Mouse (Mus musculus) embryonic facial prominence, embryonic 11.5 days (tissue): Measurements from ENCODE around the gene Slc27a5. TPM values are rescaled to one million over a fixed set of nuclear protein-coding genes. Genes with fewer than 3 reads are reported as not detected.

Experiments
- ATAC-seq: fragments of 200-750 bp; cut with Nextera tagmentation; replicated peaks from 2 replicates; pipeline ENCODE4 v1.8.0; 2017; ENCODE audit warnings: low read depth; ENCODE audit not compliant: insufficient number of reproducible peaks, low FRiP score, low TSS enrichment
- DNase-seq: peaks from one replicate; pipeline ENCODE4 v3.0.0-alpha.2; 2015; ENCODE audit warnings: low spot score
- H3K27ac ChIP-seq: fragments of 300-500 bp; sonication (generic); replicated peaks from 2 replicates; pipeline ENCODE4 v1.5.1; 2014; ENCODE audit warnings: mild to moderate bottlenecking, low read depth, low read length, control low read depth
- H3K27me3 ChIP-seq: fragments of 300-500 bp; sonication (generic); 2 replicates; pipeline ENCODE4 v1.6.1; 2014; ENCODE audit warnings: mild to moderate bottlenecking, low read length, moderate library complexity, mixed read lengths; ENCODE audit not compliant: control insufficient read depth, insufficient read depth
- H3K36me3 ChIP-seq: fragments of 300-500 bp; sonication (generic); replicated peaks from 2 replicates; pipeline ENCODE4 v1.6.1; 2014; ENCODE audit warnings: low read depth, mild to moderate bottlenecking, low read length, moderate library complexity, mixed read lengths; ENCODE audit not compliant: control insufficient read depth, insufficient read depth
- H3K4me1 ChIP-seq: fragments of 300-500 bp; sonication (generic); 2 replicates; pipeline ENCODE4 v1.6.1; 2014; ENCODE audit warnings: low read length, mixed read lengths; ENCODE audit not compliant: control insufficient read depth, insufficient read depth
- H3K4me2 ChIP-seq: fragments of 300-500 bp; sonication (generic); 2 replicates; pipeline ENCODE4 v1.6.1; 2014; ENCODE audit warnings: low read depth, mild to moderate bottlenecking, control low read depth, low read length, moderate library complexity
- H3K4me3 ChIP-seq: fragments of 300-500 bp; sonication (generic); 2 replicates; pipeline ENCODE4 v1.5.1; 2014; ENCODE audit warnings: low read depth, low read length, control low read depth
- H3K9ac ChIP-seq: fragments of 300-500 bp; sonication (generic); replicated peaks from 2 replicates; pipeline ENCODE4 v1.6.1; 2014; ENCODE audit warnings: mild to moderate bottlenecking, control low read depth, low read length
- H3K9me3 ChIP-seq: fragments of 300-500 bp; sonication (generic); replicated peaks from 2 replicates; pipeline ENCODE4 v1.6.1; 2016; ENCODE audit warnings: mild to moderate bottlenecking, low read length, inconsistent platforms, mixed read lengths; ENCODE audit not compliant: control insufficient read depth
- whole genome bisulfite sequencing: fragments of 180-500 bp; shearing (Covaris S2); extraction: QIAGEN DNeasy Blood & Tissue Kit; methylation state at CpG from one replicate; pipeline ENCODE4 v1.1.7; 2014; 5-methylcytosine and 5-hydroxymethylcytosine counted together
- polyA plus RNA-seq: library from polyadenylated mRNA; unstranded; fragments of >200 nt; fragmentation: Nextera tagmentation; extraction: Ambion mirVana; gene quantifications from 2 replicates; pipeline ENCODE4 v1.2.1, GENCODE M21; 2014

Gene Slc27a5
- polyA plus RNA-seq, 1 experiment from 2014 or later, result not detected

DNA sequence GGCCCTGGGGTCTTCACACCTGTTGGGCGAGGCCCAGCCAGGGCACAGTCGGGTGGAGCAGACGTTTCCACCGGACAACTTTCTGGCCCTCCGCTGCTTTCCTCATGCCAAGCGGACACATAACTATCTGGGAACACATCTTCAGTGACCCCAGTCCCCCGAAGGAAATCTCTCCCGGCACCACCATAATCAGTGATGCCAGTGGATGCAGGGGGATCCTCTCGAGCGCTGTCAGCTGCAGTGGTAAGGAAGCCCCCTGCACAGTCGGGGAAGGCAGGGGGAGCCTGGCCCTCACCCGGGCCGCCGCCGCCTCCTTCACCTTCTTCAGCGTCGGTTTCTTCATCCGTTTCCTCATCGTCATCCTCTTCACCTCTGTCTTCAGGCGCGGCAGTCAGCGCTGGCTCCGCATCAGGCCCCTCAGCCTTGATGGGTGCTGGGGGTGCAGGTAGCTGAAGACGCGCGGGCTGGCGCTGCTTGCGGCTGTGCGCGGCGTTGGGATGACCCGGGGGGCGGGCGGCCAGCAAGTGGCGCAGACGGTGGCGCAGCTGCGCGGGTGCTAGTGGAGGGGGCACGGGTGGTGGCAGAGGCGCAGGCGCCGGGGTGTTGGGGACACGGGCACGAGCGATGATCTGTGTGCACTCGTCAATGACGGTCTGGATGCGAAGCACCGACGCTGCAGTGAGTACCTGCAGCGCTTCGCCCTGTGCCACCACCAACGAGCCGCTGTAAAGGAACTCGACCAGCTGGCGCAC is 9.5 kb upstream of the Slc27a5 start:
- Histone ChIP-seq H3K27me3 (peaks cover 4% of the 10 kb centered on the region; the same call in 1 of the 2 replicates), H3K4me3 (peak overlapping the region; percentile 8; the same call in 1 of the 2 replicates), H3K36me3 (peaks cover 6% of the 10 kb centered on the region; the same call in 1 of the 2 replicates), H3K4me2 (peak overlapping the region; percentile 25), H3K27ac (no peak overlapping the region), H3K9me3 (no peaks in the 10 kb centered on the region), H3K4me1 (no peaks in the 10 kb centered on the region), H3K9ac (no peak overlapping the region; the same call in 1 of the 2 replicates)
- DNase-seq, result no peak
- WGBS, result 38% methylated on average over 57 of the region's 57 CpGs
- ATAC-seq, result no peak

DNA sequence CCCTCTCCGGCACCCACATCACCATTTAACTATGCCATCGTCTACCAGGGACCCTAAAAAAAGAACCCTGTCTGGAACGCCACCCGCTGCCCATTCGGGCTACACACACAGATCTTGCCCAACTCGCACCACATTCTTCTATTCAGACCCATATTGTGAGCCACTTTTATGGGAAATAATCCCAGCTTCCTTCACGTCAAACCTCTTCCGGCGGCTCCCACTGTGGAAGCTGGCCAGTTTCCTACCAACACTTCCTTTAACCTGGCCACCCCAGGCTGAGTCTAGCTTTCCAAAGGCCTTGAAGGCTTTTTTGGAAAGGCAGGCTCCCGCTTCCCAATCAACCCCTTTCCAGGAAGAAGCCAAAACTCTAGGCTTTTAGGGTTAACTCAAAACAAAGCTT is 8.5 kb upstream of the Slc27a5 start:
- DNase-seq (no peak), ATAC-seq (no peak)
- peaks cover 4% of the 10 kb centered on the region; the same call in 1 of the 2 replicates for H3K27me3 ChIP-seq
- H3K36me3 ChIP-seq, result peaks cover 6% of the 10 kb centered on the region; the same call in 1 of the 2 replicates
- no peak overlapping the region for H3K4me2 ChIP-seq
- no peaks in the 10 kb centered on the region for H3K9me3 ChIP-seq
- 86% methylated on average over 10 of the region's 10 CpGs for WGBS
- no peak overlapping the region for H3K27ac ChIP-seq
- H3K9ac ChIP-seq, result no peak overlapping the region
- no peak overlapping the region for H3K4me3 ChIP-seq
- H3K4me1 ChIP-seq, result no peaks in the 10 kb centered on the region

DNA sequence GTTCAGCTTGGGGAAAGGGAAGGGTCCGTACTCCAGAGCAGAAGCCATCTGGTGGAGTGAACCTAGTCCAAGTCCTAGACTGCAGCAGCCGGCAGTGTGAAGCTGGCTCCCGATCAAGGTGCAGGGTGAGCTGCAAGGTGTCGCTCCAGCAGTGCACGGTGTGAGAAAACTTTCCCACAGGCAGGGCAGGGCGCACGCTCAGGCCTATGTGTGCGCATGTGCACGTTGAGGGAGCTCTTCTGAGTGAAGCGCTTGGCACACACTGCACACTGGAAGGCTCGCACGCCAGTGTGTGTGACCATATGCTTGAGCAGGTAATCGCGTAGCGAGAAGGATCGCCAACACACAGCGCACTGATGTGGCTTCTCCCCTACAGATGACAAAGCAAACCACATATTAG is 8.0 kb upstream of the Slc27a5 start:
- no peak for DNase-seq
- H3K36me3 ChIP-seq, result peaks cover 6% of the 10 kb centered on the region; the same call in 1 of the 2 replicates
- no peak overlapping the region for H3K4me3 ChIP-seq
- no peak overlapping the region for H3K4me2 ChIP-seq
- no peak overlapping the region for H3K9ac ChIP-seq
- whole genome bisulfite sequencing, result 91% methylated on average over 17 of the region's 17 CpGs
- peaks cover 4% of the 10 kb centered on the region; the same call in 1 of the 2 replicates for H3K27me3 ChIP-seq
- H3K27ac ChIP-seq, result no peak overlapping the region
- H3K4me1 ChIP-seq, result no peaks in the 10 kb centered on the region
- no peaks in the 10 kb centered on the region for H3K9me3 ChIP-seq
- ATAC-seq, result no peak

DNA sequence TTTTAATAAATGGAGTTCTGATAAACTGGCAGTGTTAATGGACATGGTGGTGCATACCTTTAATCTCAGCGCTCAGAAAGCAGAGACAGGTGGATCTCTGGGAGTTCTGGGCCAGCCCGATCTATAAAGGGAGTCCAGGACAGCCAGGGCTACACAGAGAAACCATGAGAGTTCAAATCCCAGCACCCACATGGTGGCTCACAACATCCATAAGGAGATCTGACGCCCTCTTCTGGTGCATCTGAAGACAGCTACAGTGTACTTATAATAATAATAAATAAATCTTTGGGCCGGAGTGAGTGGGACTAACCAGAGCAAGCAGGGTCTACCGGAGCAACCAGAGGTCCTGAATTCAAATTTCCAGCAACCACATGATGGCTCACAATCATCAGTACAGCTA is 5.4 kb upstream of the Slc27a5 start:
- Histone ChIP-seq H3K36me3 (peaks cover 6% of the 10 kb centered on the region; the same call in 1 of the 2 replicates), H3K4me3 (no peak overlapping the region), H3K27me3 (peaks cover 4% of the 10 kb centered on the region; the same call in 1 of the 2 replicates), H3K9ac (no peak overlapping the region), H3K27ac (no peak overlapping the region), H3K4me2 (no peak overlapping the region), H3K9me3 (no peaks in the 10 kb centered on the region), H3K4me1 (no peaks in the 10 kb centered on the region)
- 70% methylated on average over 5 of the region's 5 CpGs for WGBS
- DNase-seq (no peak), ATAC-seq (no peak)

DNA sequence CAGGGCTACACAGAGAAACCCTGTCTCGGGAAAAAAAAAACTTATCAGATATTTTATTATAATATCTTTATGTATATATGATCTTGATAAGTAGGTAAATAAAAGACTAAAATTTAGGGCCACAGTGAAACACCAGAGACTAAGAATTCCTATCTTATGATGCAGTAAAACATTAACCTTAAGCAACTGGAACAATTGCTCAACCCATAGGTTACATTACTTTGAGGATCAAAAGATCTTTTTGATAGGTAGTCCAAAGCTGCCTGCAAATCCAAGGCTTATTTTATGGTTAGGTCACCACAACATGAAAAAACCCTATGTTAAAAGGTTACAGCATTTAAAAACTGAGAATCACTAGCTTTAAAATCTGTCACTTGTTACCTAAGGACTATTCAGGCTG is 3.6 kb upstream of the Slc27a5 start:
- Histone ChIP-seq H3K4me2 (no peak overlapping the region), H3K4me3 (no peak overlapping the region), H3K9ac (no peak overlapping the region), H3K27me3 (no peaks in the 10 kb centered on the region), H3K36me3 (peaks cover 4% of the 10 kb centered on the region; the same call in 1 of the 2 replicates), H3K4me1 (no peaks in the 10 kb centered on the region), H3K9me3 (no peaks in the 10 kb centered on the region), H3K27ac (no peak overlapping the region)
- no peak for DNase-seq
- WGBS, result 82% methylated on average over 1 of the region's 1 CpGs
- no peak for ATAC-seq

DNA sequence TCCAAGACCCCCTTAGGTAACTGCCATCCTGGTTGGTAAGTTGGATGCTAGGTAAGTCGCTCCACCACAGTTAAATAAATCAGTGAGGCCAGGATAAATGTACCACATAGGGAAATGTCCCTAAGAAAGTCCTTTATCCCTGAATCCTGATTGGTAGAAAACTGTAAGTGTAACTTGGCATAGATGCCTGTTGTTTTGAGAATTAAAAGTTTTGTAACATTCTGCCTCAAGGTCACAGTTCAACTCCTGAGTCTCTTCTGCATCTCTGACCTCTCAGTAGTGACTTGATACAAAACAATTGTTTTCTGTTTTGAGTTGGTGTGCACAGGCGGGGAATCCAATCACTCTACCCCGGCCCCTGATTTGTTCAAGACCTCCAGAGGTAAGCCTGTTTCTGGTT is 859 bp upstream of the Slc27a5 start, which contains the start of gene Trim28:
Gene Trim28, plus strand, starts transcription at position 264 of the 400 bp plus-strand sequence.
- no peaks in the 10 kb centered on the region for H3K9me3 ChIP-seq
- DNase-seq (no peak), ATAC-seq (no peak)
- 73% methylated on average over 3 of the region's 3 CpGs for WGBS
- H3K4me3 ChIP-seq, result no peak within 1 kb of the TSS
- H3K9ac ChIP-seq, result no peak within 1 kb of the TSS
- H3K4me1 ChIP-seq, result no peaks in the 10 kb centered on the region
- H3K36me3 ChIP-seq, result no peaks in the 10 kb centered on the region
- H3K27ac ChIP-seq, result no peak within 1 kb of the TSS
- H3K27me3 ChIP-seq, result no peaks in the 10 kb centered on the region
- H3K4me2 ChIP-seq, result no peak within 1 kb of the TSS

DNA sequence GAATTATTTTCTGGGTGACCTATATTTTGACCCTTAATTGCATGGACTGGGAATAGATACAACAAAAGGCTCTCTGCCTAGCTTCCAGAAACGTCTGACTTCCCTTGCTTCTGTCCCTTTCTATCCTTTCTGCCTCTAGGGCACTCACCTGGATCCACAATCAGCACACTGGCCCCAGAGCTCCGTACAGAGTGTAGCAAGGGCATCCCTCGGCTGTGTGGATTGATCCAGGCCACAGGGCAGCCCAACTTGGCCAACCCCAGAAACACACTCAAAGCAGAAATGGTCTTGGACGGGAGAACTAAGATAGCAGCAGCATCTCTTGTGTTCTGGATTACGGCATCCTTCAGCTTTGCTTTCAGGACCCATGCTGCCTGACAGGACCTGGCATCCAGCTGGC is 762 bp downstream of the Slc27a5 start:
- H3K4me2 ChIP-seq, result no peak overlapping the region
- no peaks in the 10 kb centered on the region for H3K4me1 ChIP-seq
- H3K36me3 ChIP-seq, result no peaks in the 10 kb centered on the region
- no peak overlapping the region for H3K9ac ChIP-seq
- H3K4me3 ChIP-seq, result no peak overlapping the region
- no peaks in the 10 kb centered on the region for H3K27me3 ChIP-seq
- WGBS, result 69% methylated on average over 5 of the region's 5 CpGs
- ATAC-seq (no peak), DNase-seq (no peak)
- H3K27ac ChIP-seq, result no peak overlapping the region
- no peaks in the 10 kb centered on the region for H3K9me3 ChIP-seq

DNA sequence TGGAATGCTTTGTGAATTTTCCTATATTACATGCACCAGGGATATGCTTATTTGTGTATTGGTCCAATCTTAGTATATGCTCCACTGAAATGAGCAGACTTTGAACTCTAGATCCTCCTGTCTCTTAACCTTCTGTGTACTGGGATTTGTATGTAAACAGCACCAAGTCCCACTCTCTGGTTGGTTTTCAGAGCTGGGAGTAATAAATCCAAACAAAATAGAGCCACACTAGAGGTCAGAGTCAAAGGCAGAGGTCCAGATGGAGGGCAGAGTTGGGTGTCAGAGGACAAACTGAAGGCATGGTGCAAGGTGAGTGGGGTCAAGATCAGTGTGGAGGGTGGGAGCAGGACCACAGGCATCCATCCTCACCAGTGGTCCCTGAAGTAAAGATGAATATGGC is 2.1 kb downstream of the Slc27a5 start:
- ATAC-seq (no peak), DNase-seq (no peak)
- H3K27ac ChIP-seq, result no peak overlapping the region
- no peaks in the 10 kb centered on the region for H3K4me1 ChIP-seq
- no peaks in the 10 kb centered on the region for H3K36me3 ChIP-seq
- no peak overlapping the region for H3K9ac ChIP-seq
- no peaks in the 10 kb centered on the region for H3K27me3 ChIP-seq
- H3K4me3 ChIP-seq, result no peak overlapping the region
- no peak overlapping the region for H3K4me2 ChIP-seq
- no peaks in the 10 kb centered on the region for H3K9me3 ChIP-seq
